Mouse (Mus musculus): ENCODE data around the gene Sema3e.

Gene Sema3e

GRCm38 (mm10) chr5:14073152-14073551 lies 48.1 kb downstream of the Sema3e start:
- no peak for DNase-seq (ENCODE audit: low spot score)

- no peak for DNase-seq (ENCODE audit: low spot score)
Observed at GRCm38 (mm10) chr5:14088100-14088499, 63.0 kb downstream of the Sema3e start.

- DNase-seq (ENCODE audit: low spot score) = no peak
Observed at GRCm38 (mm10) chr5:14089875-14090608, 65.0 kb downstream of the Sema3e start.

GRCm38 (mm10) chr5:14090609-14090969 lies 65.5 kb downstream of the Sema3e start:
- no peak for DNase-seq (ENCODE audit: low spot score)

GRCm38 (mm10) chr5:14092262-14092776 lies 67.2 kb downstream of the Sema3e start:
- no peak for DNase-seq (ENCODE audit: low spot score)

GRCm38 (mm10) chr5:14096196-14096595 lies 71.1 kb downstream of the Sema3e start:
- no peak for DNase-seq (ENCODE audit: low spot score)

- DNase-seq (ENCODE audit: low spot score) = no peak
Observed at GRCm38 (mm10) chr5:14098677-14099076, 73.6 kb downstream of the Sema3e start.

GRCm38 (mm10) chr5:14107365-14107764 lies 82.3 kb downstream of the Sema3e start:
- no peak for DNase-seq (ENCODE audit: low spot score)

- DNase-seq (ENCODE audit: low spot score) = no peak
Observed at GRCm38 (mm10) chr5:14109001-14109400, 83.9 kb downstream of the Sema3e start.

- DNase-seq (ENCODE audit: low spot score) = no peak
Observed at GRCm38 (mm10) chr5:14111401-14111800, 86.3 kb downstream of the Sema3e start.

- no peak for DNase-seq (ENCODE audit: low spot score)
Observed at GRCm38 (mm10) chr5:14121902-14122301, 96.8 kb downstream of the Sema3e start.

- no peak for DNase-seq (ENCODE audit: low spot score)
Observed at GRCm38 (mm10) chr5:14126591-14126990, 101.5 kb downstream of the Sema3e start.

- DNase-seq (ENCODE audit: low spot score) = no peak
Observed at GRCm38 (mm10) chr5:14135929-14136328, 110.9 kb downstream of the Sema3e start.

- no peak for DNase-seq (ENCODE audit: low spot score)
Observed at GRCm38 (mm10) chr5:14138725-14139124, 113.6 kb downstream of the Sema3e start.

GRCm38 (mm10) chr5:14162579-14162978 lies 137.5 kb downstream of the Sema3e start:
- DNase-seq (ENCODE audit: low spot score) = no peak

GRCm38 (mm10) chr5:14163280-14163679 lies 138.2 kb downstream of the Sema3e start:
- no peak for DNase-seq (ENCODE audit: low spot score)

- no peak for DNase-seq (ENCODE audit: low spot score)
Observed at GRCm38 (mm10) chr5:14167776-14168175, 142.7 kb downstream of the Sema3e start.

- no peak for DNase-seq (ENCODE audit: low spot score)
Observed at GRCm38 (mm10) chr5:14173355-14174183, 148.5 kb downstream of the Sema3e start.

- no peak for DNase-seq (ENCODE audit: low spot score)
Observed at GRCm38 (mm10) chr5:14180571-14180970, 155.5 kb downstream of the Sema3e start.

- DNase-seq (ENCODE audit: low spot score) = no peak
Observed at GRCm38 (mm10) chr5:14182156-14182555, 157.1 kb downstream of the Sema3e start.

- DNase-seq (ENCODE audit: low spot score) = no peak
Observed at GRCm38 (mm10) chr5:14195172-14195819, 170.2 kb downstream of the Sema3e start.

- DNase-seq (ENCODE audit: low spot score) = no peak
Observed at GRCm38 (mm10) chr5:14198344-14199040, 173.4 kb downstream of the Sema3e start.

Measured in testis, postnatal 14 days (tissue).